Mouse (Mus musculus): Measurements from ENCODE around the gene Ankrd9. TPM values are rescaled to one million over a fixed set of nuclear protein-coding genes. Genes with fewer than 3 reads are reported as not detected.
A peak's percentile ranks its signal among the peaks of the same experiment; 100 is the strongest.

Ankrd9 gene
- total RNA-seq, 2 experiments from 2014 or later: 130 to 154 TPM

DNA sequence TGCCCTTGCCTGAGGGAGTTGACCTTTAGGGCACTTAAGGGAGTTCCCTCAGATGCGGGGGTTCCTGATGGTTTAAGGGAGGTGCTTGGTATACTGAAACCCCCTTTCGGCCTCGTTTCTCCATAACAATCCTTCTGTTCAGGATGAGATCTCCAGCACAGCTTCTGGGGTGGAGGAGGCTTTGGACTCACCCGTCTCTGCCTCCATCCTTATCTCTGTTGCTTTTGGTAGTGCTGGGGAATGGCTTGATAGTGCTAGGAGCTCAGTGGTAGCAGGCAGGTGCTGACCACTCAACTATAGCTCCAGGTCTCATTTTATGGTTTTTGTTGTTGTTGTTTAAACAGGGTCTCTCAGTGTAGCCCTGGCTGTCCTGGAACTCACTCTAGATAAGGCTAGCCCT is 12.8 kb downstream of the Ankrd9 start:
- DNase-seq: no peak

DNA sequence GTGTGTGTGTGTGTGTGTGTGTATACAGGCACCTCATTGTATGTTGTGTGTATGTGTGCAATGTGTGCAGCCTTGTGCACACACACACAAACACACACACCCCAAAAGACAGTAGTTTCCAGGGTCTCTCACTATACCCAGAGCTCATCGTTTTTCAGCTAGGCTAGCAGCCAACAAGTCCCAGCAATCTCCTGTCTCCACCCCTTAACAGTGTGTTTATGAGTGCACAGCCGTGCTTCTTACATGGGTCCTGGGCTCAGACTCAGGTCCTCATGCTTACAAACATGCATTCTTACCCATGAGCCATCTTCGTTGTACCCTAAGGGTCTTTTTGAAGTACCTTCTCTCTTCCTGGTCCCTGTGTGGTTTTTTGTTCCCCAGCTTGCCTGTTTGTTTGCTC is 13.3 kb downstream of the Ankrd9 start:
- DNase-seq: no peak

DNA sequence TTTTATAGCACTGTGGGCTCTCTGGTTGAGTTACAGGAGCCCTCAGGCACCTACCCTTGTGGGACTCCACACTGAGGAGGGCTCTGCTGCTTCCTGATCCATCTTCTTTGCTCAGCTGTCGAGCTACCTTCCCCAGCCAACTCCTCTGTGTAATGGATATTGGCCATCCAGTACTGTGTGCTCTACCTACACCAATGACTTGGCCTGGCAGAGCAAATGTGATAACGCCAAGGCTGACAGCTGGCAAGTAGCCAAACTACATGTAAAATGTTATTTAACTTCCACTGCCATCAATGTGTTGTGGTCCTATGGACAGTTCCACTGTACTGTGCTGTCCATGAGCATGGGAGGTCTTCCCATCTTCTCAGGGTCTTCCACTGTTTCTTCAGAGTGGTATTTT is 16.9 kb downstream of the Ankrd9 start:
- no peak for DNase-seq

DNA sequence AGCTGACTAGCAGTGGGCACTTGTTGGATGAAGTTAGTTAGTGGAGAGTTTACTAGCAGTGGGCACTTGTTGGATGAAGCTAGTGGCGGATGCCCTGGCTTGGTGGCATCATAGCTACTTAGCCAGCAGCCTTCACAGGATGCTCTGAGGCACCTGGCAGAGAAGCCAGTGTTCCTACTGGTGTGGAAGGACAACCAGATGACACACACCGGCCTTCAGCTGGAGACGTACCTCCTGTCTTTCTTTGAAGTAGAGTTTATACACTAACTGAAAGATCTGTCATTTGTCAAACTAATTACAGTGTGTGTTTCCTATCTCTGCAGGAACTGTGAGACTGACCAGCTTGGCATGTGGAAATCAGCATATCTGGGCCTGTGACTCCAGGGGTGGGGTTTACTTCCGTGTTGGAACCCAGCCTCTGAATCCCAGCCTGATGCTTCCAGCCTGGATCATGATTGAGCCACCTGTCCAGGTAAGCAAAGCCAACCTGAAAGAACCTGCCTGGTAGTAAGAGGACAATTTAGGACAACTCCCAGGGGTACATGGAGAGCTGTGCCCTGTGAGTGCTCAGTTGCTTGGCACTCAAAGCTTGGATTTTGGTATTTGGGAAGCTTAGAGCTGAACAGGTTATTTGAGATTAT is 24.4 kb downstream of the Ankrd9 start:
- DNase-seq: no peak

- DNase-seq: no peak
These were observed 24.9 kb downstream of the Ankrd9 start for GRCm38 (mm10) chr12:110953900-110954299.

- no peak for DNase-seq
These were observed 25.4 kb downstream of the Ankrd9 start for GRCm38 (mm10) chr12:110953443-110953842.

GRCm38 (mm10) chr12:110952628-110953385 is 26.0 kb downstream of the Ankrd9 start:
- no peak for DNase-seq

DNA sequence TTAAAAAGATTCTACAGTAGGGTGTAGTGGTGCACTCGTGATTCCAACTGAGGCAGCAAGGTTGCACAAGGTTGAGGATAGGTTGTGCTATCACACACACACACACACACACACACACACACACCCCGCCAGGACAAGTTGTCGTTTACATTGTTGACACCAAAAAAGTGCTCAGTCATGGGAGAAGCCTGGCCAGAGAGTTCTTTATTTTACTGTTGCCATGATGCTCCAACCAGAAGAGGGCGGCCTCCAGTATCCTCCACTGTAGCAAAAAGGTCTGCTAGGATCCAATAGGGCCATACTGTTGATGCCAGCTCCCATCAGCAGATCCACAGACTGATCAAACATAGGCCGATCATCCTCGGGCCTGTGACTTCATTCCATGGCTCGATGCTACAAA is 27.6 kb downstream of the Ankrd9 start:
- no peak for DNase-seq

DNA sequence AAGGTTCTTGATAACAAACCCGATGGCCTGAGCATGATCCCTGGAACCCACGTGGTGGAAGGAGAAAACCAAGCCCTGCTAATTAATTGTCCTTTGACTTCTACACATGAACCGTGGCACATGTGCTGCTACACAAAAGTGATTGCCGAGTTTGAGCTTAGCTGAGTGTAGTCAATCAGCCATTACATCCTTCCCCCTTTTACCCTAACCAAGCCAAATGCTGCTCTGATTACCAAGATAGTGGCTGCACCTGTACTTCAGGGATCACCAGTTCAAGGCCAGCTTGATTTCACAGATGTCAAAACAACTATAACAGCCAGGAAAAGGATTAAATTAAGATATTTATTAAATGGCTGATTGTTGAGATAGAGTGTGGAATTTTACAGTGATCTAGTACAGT is 28.7 kb downstream of the Ankrd9 start:
- no peak for DNase-seq

DNA sequence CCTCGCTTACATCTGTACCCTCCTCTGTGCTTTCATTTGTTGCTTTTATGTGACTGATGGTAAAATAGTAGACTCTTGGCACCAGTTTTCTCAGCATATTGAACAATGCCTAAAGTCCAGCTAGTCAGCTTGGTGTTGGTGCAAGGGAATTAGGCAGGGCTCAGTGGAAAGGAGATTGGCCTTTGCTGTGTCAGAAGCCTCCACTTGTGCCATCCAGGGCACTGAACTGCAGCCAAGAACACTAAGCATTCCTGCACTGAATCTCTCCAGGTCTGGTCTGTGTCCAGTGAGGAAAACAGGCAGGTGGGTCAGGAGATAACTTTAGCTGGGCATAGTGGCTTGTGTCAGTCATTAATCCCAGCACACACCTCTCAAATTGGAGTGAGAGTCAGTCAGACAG is 29.4 kb downstream of the Ankrd9 start:
- DNase-seq: peak; percentile 57

DNA sequence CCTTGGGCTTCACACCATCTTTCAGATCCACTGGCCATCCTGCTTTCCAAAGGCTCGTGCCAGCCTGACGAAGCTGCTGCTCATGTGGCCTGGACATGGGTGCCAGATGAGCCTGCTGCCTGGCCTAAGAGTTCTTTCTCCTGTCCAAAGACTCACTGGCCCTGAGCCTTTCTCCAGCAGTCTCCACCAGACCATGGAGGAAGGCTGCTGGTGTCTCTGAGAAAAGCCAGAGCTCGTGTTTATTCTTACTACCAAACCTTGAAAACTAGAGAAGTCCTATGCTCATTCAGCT is 30.0 kb downstream of the Ankrd9 start:
- DNase-seq: peak; percentile 69

DNA sequence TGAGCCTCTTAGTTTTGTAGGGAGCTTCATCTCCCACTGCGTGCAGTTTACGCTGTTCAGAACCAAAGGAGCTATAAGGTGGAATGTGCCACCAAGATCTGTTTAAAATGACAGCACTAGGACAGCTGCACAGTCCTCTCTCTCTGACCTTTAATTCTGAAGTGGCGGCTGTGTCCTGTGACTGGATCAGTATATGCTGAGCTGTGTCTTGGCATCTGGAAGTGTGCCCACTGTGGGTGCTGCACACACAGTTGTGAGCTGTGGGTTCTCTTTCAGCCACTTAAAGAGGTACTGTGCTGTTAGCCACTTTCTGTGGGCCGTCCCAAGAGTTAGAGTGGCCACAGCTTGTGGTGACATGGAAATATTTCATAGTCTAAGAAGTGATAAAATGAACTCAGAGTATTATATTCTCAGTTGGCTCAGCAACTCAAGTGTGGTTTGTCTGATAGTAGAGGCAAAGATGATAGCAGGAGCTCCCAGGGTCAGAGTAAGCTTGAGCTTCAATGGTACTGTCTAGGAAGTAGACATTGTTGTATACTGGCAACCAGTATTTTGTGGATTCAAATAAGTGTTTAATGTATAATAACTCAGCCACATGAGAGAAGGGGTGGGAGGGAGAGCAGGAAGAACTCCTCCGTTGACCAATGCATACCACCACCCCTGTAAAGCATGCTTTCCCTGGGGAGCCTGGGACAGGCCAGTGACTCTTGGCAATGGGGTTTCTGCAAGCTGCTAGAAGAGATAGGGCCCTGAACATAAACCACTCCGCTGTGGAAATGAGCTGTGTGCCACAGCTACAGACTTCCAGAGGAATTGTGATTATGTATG is 30.5 kb downstream of the Ankrd9 start:
- peak; percentile 57 for DNase-seq

GRCm38 (mm10) chr12:110946216-110946615 is 32.6 kb downstream of the Ankrd9 start:
- no peak for DNase-seq

GRCm38 (mm10) chr12:110940869-110941268 is 38.0 kb downstream of the Ankrd9 start:
- DNase-seq: no peak

DNA sequence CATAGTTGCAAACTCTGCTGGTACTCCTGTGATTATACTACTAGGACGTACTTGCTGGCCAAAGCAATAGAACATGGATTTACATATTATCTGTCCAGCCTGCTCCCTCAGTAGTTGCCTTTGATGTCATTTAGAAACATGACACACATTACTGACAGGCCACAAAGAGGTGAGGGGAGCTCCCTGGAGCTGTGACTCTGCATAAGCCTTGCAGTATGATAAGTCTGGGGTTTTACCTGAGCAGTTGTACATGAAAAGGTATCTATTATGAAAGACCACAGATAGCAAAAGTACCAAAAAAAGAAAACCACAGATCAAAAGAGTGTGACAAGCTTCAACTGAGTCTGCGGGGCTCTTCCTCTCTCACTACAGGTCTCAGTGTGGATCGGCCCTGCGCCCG is 39.5 kb downstream of the Ankrd9 start:
- no peak for DNase-seq

- DNase-seq: no peak
These were observed 41.3 kb downstream of the Ankrd9 start for GRCm38 (mm10) chr12:110937496-110937895.

GRCm38 (mm10) chr12:110935983-110936620 is 42.7 kb downstream of the Ankrd9 start:
- peak; percentile 79 for DNase-seq

DNA sequence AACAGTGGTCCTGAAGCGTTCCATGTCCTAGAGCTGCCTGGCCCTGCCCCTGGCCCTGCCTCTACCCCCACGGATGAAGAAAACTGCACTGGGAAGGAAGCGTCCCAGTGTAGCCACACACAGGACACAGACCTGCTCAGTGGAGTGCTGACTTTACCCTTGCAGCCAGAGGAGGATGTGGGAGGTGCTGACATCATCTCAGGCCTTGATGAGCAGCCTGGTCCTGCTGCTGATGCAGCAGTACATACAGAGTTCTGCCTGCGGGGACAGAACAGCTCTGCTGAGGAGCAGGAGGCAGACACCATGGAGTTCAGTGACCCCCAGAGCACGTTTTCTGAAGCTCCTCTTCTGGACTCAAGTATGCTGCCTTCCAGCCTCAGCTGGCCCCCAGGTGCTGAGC is 46.0 kb downstream of the Ankrd9 start:
- DNase-seq: no peak
